Mouse (Mus musculus): ENCODE results near the gene Adgrg2.
A peak's percentile ranks its signal among the peaks of the same experiment; 100 is the strongest.

Gene Adgrg2

GRCm38 (mm10) chrX:160390464-160390956 lies at the start of gene Adgrg2:
Gene Adgrg2, plus strand, starts transcription at chrX:160390690.
- DNase-seq (ENCODE audit: inconsistent ontology term): peak; percentile 52

GRCm38 (mm10) chrX:160350995-160351394 lies 39.5 kb upstream of the Adgrg2 start:
- DNase-seq (ENCODE audit: inconsistent ontology term): no peak

- no peak for DNase-seq (ENCODE audit: inconsistent ontology term)
Measured at GRCm38 (mm10) chrX:160351967-160352677, 38.4 kb upstream of the Adgrg2 start.

GRCm38 (mm10) chrX:160384748-160385501 lies 5.6 kb upstream of the Adgrg2 start:
- DNase-seq (ENCODE audit: inconsistent ontology term): no peak

- DNase-seq (ENCODE audit: inconsistent ontology term): no peak
Measured at GRCm38 (mm10) chrX:160385502-160385772, 5.1 kb upstream of the Adgrg2 start.

GRCm38 (mm10) chrX:160412930-160413453 lies 22.5 kb downstream of the Adgrg2 start:
- DNase-seq (ENCODE audit: inconsistent ontology term): no peak

- no peak for DNase-seq (ENCODE audit: inconsistent ontology term)
Measured at GRCm38 (mm10) chrX:160413881-160414395, 23.4 kb downstream of the Adgrg2 start.

GRCm38 (mm10) chrX:160418397-160418796 lies 27.9 kb downstream of the Adgrg2 start:
- DNase-seq (ENCODE audit: inconsistent ontology term): no peak

GRCm38 (mm10) chrX:160423737-160424136 lies 33.2 kb downstream of the Adgrg2 start:
- no peak for DNase-seq (ENCODE audit: inconsistent ontology term)

- DNase-seq (ENCODE audit: inconsistent ontology term): no peak
Measured at GRCm38 (mm10) chrX:160426486-160426885, 36.0 kb downstream of the Adgrg2 start.

- no peak for DNase-seq (ENCODE audit: inconsistent ontology term)
Measured at GRCm38 (mm10) chrX:160426930-160427329, 36.4 kb downstream of the Adgrg2 start.

- DNase-seq (ENCODE audit: inconsistent ontology term): no peak
Measured at GRCm38 (mm10) chrX:160432192-160432591, 41.7 kb downstream of the Adgrg2 start.

GRCm38 (mm10) chrX:160441272-160441671 lies 50.8 kb downstream of the Adgrg2 start:
- DNase-seq (ENCODE audit: inconsistent ontology term): peak; percentile 16

GRCm38 (mm10) chrX:160448351-160448750 lies 57.9 kb downstream of the Adgrg2 start:
- no peak for DNase-seq (ENCODE audit: inconsistent ontology term)

- no peak for DNase-seq (ENCODE audit: inconsistent ontology term)
Measured at GRCm38 (mm10) chrX:160449363-160449762, 58.9 kb downstream of the Adgrg2 start.

GRCm38 (mm10) chrX:160455686-160456085 lies 65.2 kb downstream of the Adgrg2 start:
- peak; percentile 3 for DNase-seq (ENCODE audit: inconsistent ontology term)

GRCm38 (mm10) chrX:160471257-160471786 lies 80.8 kb downstream of the Adgrg2 start:
- DNase-seq (ENCODE audit: inconsistent ontology term): no peak

GRCm38 (mm10) chrX:160489784-160490183 lies 99.3 kb downstream of the Adgrg2 start:
- no peak for DNase-seq (ENCODE audit: inconsistent ontology term)

GRCm38 (mm10) chrX:160494333-160494732 lies 103.8 kb downstream of the Adgrg2 start:
- no peak for DNase-seq (ENCODE audit: inconsistent ontology term)

GRCm38 (mm10) chrX:160494921-160495320 lies 104.4 kb downstream of the Adgrg2 start:
- no peak for DNase-seq (ENCODE audit: inconsistent ontology term)

- DNase-seq (ENCODE audit: inconsistent ontology term): no peak
Measured at GRCm38 (mm10) chrX:160496473-160496872, 106.0 kb downstream of the Adgrg2 start.

- DNase-seq (ENCODE audit: inconsistent ontology term): no peak
Measured at GRCm38 (mm10) chrX:160501095-160501494, 110.6 kb downstream of the Adgrg2 start.

All from Muller cell, postnatal 12 days (primary cell).